Mouse (Mus musculus) forebrain, embryonic 11.5 days (tissue): ENCODE results near the gene Leprot. TPM values are rescaled to one million over a fixed set of nuclear protein-coding genes. Genes with fewer than 3 reads are reported as not detected.

Experiments used
- ATAC-seq: fragments of 200-750 bp; cut with Nextera tagmentation; replicated peaks from 2 replicates; pipeline ENCODE4 v1.8.0; 2017; ENCODE audit warnings: moderate TSS enrichment; ENCODE audit not compliant: low FRiP score
- DNase-seq: peaks from one replicate; pipeline ENCODE4 v3.0.0-alpha.2; 2017; ENCODE audit warnings: low spot score
- H3K27ac ChIP-seq: fragments of 300-500 bp; sonication (generic); 2 replicates; pipeline ENCODE4 v1.5.1; 2014; ENCODE audit warnings: low read depth, low read length
- H3K27me3 ChIP-seq: fragments of 300-500 bp; sonication (generic); 2 replicates; pipeline ENCODE4 v1.6.1; 2014; ENCODE audit warnings: mild to moderate bottlenecking, low read length, mixed read lengths; ENCODE audit not compliant: control insufficient read depth, insufficient read depth
- H3K36me3 ChIP-seq: fragments of 300-500 bp; sonication (generic); 2 replicates; pipeline ENCODE4 v1.6.1; 2014; ENCODE audit warnings: mild to moderate bottlenecking, low read length, moderate library complexity, mixed read lengths; ENCODE audit not compliant: control insufficient read depth, insufficient read depth
- H3K4me1 ChIP-seq: fragments of 300-500 bp; sonication (generic); replicated peaks from 2 replicates; pipeline ENCODE4 v1.6.1; 2014; ENCODE audit warnings: low read length, mixed read lengths; ENCODE audit not compliant: control insufficient read depth, insufficient read depth
- H3K4me2 ChIP-seq: fragments of 300-500 bp; sonication (generic); 2 replicates; pipeline ENCODE4 v1.6.1; 2014; ENCODE audit warnings: low read depth, mild to moderate bottlenecking, low read length, moderate library complexity, mixed read lengths; ENCODE audit not compliant: severe bottlenecking
- H3K4me3 ChIP-seq: fragments of 300-500 bp; sonication (generic); 2 replicates; pipeline ENCODE4 v1.5.1; 2014; ENCODE audit warnings: low read depth, low read length
- H3K9ac ChIP-seq: fragments of 300-500 bp; sonication (generic); 2 replicates; pipeline ENCODE4 v1.6.1; 2014; ENCODE audit warnings: low read length
- H3K9me3 ChIP-seq: fragments of 300-500 bp; sonication (generic); 2 replicates; pipeline ENCODE4 v1.6.1; 2016; ENCODE audit warnings: low read length, mixed read lengths; ENCODE audit not compliant: control insufficient read depth
- whole genome bisulfite sequencing: fragments of 180-500 bp; shearing (Covaris S2); extraction: QIAGEN DNeasy Blood & Tissue Kit; methylation state at CpG from one replicate; pipeline ENCODE4 v1.1.7; 2014; 5-methylcytosine and 5-hydroxymethylcytosine counted together
- polyA plus RNA-seq: library from polyadenylated mRNA; unstranded; fragments of >200 nt; fragmentation: Nextera tagmentation; extraction: Ambion mirVana; gene quantifications from 2 replicates; pipeline ENCODE4 v1.2.1, GENCODE M21; 2014

Leprot gene
- polyA plus RNA-seq, 1 experiment from 2014 or later, result 60.2 TPM

DNA sequence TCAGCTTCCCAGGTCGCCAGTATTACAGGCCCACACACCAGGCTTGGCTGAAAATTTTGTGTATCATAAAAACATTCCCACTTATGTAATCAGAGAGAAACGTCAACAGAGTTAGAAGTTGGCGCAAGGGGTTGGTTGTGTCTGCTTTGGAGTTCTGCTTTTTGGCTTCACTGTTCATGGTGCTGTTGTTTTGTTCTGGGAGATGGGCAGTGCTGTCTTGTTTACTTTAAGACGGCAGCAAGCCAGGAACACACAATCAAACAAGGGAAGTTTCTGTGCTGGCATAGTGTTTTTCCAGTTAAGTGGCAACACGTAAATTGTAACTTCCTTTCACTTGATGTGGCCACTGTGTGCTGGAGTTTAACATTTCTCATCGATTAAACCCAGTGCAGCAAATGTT, 47.0 kb downstream of the Leprot start:
- no peak overlapping the region for H3K9ac ChIP-seq
- no peak overlapping the region for H3K4me3 ChIP-seq
- no peaks in the 10 kb centered on the region for H3K9me3 ChIP-seq
- H3K4me1 ChIP-seq, result no peaks in the 10 kb centered on the region
- no peak overlapping the region for H3K4me2 ChIP-seq
- H3K36me3 ChIP-seq, result no peaks in the 10 kb centered on the region
- DNase-seq, result no peak
- ATAC-seq, result no peak
- no peak overlapping the region for H3K27ac ChIP-seq
- H3K27me3 ChIP-seq, result no peaks in the 10 kb centered on the region
- WGBS, result 83% methylated on average over 6 of the region's 6 CpGs

DNA sequence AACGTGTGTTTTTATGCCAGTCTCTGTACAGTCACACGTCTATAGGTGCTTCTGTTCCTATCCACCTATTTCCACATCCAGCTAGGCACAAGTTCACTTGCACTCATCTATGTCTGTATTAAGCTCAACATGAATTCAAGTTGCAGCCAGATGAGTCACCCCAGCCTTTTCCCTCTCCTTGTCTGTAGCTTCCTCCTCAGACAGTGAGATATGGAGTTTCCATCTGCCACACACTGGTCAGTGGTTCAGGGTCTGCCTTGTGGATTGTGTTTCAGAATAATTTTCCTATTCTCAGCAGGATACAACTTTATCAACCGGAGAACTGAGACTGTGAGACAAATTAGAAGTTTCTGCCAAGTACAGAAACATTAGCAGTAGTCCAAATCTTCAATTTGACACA, 49.7 kb downstream of the Leprot start:
- no peak overlapping the region for H3K9ac ChIP-seq
- DNase-seq, result no peak
- no peaks in the 10 kb centered on the region for H3K4me1 ChIP-seq

DNA sequence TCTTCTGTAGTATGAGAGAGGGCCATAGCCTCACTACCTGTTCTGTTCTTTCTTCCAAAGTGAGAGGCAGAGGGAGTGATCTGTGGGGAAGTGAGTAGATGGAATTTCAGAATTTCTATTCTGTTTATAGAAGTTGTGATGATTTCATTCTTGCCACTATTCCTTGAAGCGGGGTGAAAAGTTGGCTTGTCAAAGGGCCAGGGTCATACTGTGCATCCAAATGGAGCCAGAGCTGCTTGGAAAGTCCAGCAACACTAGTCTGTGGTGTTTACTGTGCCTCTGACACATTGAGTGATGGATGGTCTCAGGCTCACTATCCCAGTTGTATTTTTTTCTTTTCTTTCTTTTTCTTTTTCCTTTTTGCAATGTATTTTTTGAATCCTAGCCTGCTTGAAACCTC, 51.9 kb downstream of the Leprot start:
- H3K36me3 ChIP-seq, result no peaks in the 10 kb centered on the region
- H3K9ac ChIP-seq, result no peak overlapping the region
- no peaks in the 10 kb centered on the region for H3K9me3 ChIP-seq
- H3K27ac ChIP-seq, result no peak overlapping the region
- no peak overlapping the region for H3K4me3 ChIP-seq
- DNase-seq (no peak), ATAC-seq (no peak)
- 97% methylated on average over 1 of the region's 1 CpGs for WGBS
- no peaks in the 10 kb centered on the region for H3K27me3 ChIP-seq
- H3K4me1 ChIP-seq, result no peaks in the 10 kb centered on the region
- no peak overlapping the region for H3K4me2 ChIP-seq

More for the DNA sequence above, 49.7 kb downstream of the Leprot start:
- no peaks in the 10 kb centered on the region for H3K36me3 ChIP-seq
- H3K4me2 ChIP-seq, result no peak overlapping the region
- no peak for ATAC-seq
- WGBS, result 91% methylated on average over 3 of the region's 3 CpGs
- no peak overlapping the region for H3K27ac ChIP-seq
- no peaks in the 10 kb centered on the region for H3K9me3 ChIP-seq
- H3K4me3 ChIP-seq, result no peak overlapping the region
- no peaks in the 10 kb centered on the region for H3K27me3 ChIP-seq

DNA sequence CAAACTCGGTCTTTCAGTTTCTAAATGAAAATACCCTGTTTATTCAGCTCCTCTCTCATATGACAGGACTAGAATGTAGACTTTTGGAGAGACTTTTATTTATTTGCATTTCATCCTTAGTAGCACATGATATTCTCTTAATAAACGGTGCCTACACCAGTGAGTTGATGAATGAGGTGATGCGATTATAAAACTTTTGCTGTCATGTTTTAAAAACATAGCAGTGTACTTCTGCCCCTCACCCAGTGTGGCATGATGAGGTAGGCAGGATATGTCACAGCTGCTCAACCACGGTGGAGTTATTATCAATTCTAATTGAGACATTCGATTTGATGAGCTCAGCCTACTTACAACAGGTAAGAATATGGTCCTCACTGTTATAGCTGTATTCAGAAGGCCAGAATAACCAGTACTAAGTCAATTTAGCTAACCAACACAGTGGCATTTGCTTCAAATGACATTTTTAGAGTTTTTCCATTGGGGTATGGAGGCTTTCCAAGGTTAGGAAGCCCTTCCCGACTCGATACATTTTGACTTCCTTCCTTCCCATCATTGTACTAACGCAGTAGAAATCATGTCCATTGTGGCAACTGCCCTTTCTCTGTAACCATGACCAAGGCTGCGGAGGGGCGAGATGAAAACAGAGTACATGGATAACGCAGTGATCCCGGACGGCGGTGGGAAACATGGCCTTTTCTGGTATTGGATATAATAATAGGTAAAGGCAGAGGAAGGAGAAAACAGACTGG, 53.5 kb downstream of the Leprot start:
- DNase-seq (no peak), ATAC-seq (no peak)
- no peaks in the 10 kb centered on the region for H3K4me1 ChIP-seq
- WGBS, result 89% methylated on average over 14 of the region's 14 CpGs
- H3K27ac ChIP-seq, result no peak overlapping the region
- no peak overlapping the region for H3K9ac ChIP-seq
- no peak overlapping the region for H3K4me3 ChIP-seq
- H3K9me3 ChIP-seq, result no peaks in the 10 kb centered on the region
- H3K27me3 ChIP-seq, result no peaks in the 10 kb centered on the region
- no peaks in the 10 kb centered on the region for H3K36me3 ChIP-seq
- no peak overlapping the region for H3K4me2 ChIP-seq

DNA sequence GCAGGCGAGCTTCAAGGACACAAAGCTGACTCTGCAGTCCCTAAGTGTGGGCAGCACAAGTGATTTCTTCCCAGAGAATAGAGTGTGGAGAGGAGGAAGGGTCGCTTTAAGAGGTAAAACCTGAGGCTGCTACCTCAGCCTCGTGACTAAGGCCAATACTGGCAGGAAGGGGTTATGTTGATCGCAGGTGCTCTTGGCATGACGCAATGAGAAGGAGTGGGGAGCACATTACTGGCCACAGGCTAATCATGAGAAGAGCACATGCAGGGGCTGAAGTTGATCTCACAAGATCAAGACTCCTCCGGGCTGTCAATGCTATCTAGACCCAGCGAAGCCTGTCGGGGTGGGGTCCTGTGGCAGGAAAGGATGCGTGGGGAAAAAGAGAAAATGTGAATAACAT, 57.8 kb downstream of the Leprot start:
- Histone ChIP-seq H3K4me3 (no peak overlapping the region), H3K4me1 (no peaks in the 10 kb centered on the region), H3K4me2 (no peak overlapping the region), H3K9ac (no peak overlapping the region), H3K27me3 (no peaks in the 10 kb centered on the region), H3K9me3 (no peaks in the 10 kb centered on the region), H3K36me3 (no peaks in the 10 kb centered on the region), H3K27ac (no peak overlapping the region)
- WGBS, result 84% methylated on average over 9 of the region's 9 CpGs
- no peak for ATAC-seq
- no peak for DNase-seq

DNA sequence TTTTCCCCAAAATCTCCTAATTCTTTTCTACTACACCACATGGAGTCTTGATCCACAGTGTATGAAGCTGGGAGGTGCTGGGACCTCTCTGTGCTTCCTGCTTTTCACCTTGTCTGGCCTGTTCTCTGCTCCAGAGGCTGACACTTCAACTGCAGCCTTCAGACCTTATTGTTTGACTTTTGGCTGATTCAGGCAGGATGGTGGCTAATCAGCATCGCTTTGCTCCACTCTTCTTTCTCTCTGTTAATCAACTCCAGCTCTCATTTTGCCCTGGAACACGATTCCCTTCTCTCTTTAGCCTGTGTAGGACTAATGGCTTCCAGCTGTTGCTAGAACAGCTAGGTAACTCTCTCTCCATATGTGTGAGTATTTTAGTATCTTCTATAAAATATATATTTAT, 59.7 kb downstream of the Leprot start:
- DNase-seq (no peak), ATAC-seq (no peak)
- Histone ChIP-seq H3K9ac (no peak overlapping the region), H3K4me2 (no peak overlapping the region), H3K4me3 (no peak overlapping the region), H3K9me3 (no peaks in the 10 kb centered on the region), H3K27me3 (no peaks in the 10 kb centered on the region), H3K36me3 (no peaks in the 10 kb centered on the region), H3K27ac (no peak overlapping the region), H3K4me1 (no peaks in the 10 kb centered on the region)
- 52% methylated on average over 2 of the region's 2 CpGs for WGBS

DNA sequence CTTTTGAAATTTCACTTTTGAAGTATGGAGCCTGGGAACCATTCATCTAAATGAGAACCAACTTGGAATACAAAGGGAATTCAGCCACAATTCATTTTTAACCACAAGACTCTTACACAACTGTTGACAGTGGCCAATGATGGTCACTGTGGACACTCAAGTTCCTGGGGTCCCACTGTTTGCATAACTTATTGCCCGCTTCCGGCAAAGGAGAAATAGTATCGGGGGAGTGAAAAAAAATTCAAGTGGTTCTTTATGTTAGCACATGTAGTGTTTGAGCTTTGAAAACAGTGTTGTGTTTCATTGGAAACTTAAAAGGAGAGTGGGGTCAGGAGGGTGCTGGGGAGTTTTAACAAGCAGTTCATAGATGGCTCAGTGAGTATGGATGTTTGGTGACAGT, 60.4 kb downstream of the Leprot start:
- H3K9ac ChIP-seq, result no peak overlapping the region
- H3K4me2 ChIP-seq, result no peak overlapping the region
- 75% methylated on average over 3 of the region's 3 CpGs for WGBS
- no peaks in the 10 kb centered on the region for H3K27me3 ChIP-seq
- H3K9me3 ChIP-seq, result no peaks in the 10 kb centered on the region
- H3K36me3 ChIP-seq, result no peaks in the 10 kb centered on the region
- no peak overlapping the region for H3K4me3 ChIP-seq
- ATAC-seq (no peak), DNase-seq (no peak)
- H3K4me1 ChIP-seq, result no peaks in the 10 kb centered on the region
- no peak overlapping the region for H3K27ac ChIP-seq

Other genes with a start within 250 kb of the Leprot start
- gene Ak4, start 228.4 kb upstream of the Leprot start, polyA plus RNA-seq, result 11.9 and 12.8 TPM in 2 replicates
- 3.0 and 4.0 TPM in 2 replicates for gene Dnajc6, start 151.1 kb upstream of the Leprot start, polyA plus RNA-seq
- gene Lepr, start 69.7 kb downstream of the Leprot start, polyA plus RNA-seq, result 1.3 and 1.5 TPM in 2 replicates
- gene B020004J07Rik, start 196.3 kb downstream of the Leprot start, polyA plus RNA-seq, result not detected in 2 replicates
- gene C130073F10Rik, start 246.1 kb downstream of the Leprot start, polyA plus RNA-seq, result not detected in 2 replicates